Mouse (Mus musculus): ENCODE results near the gene Luc7l3.
"Not testable (repeated sequence)": the region's sequence is repeated elsewhere in the genome, so short reads cannot be mapped to it uniquely, and the experiment has no call there.

Luc7l3 gene

DNA sequence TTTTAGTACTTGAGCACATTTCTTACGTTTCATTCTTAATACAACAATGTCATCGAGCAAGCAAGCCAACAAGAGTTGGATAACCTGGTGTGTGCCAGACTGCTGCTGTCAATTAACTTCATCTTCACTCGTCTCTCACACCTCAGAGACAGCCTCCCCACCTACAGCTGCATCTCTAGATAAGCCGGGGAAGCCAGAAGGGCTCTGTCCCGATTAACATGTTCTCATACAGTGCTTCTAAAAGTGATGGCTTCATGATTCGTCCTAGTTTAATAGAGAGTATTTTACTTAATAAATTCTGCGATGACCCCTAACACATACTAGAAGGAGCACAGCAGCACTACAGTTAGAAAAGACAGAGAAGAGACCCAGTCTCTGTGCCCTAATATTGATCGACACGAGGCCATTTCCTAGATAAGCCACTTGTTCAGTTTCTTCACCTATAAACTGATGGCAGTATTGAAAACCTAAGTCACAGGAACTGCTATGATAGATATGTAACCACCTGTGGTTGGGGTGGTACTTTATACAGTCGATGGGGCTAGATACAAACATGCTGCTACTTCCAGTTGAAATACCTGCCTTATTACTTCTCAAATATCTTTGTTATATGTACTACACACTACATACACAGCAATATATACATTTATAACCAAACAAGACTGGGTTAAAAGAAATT lies 31.6 kb downstream of the Luc7l3 start:
- DNase-seq (ENCODE audit: low spot score): no peak

DNA sequence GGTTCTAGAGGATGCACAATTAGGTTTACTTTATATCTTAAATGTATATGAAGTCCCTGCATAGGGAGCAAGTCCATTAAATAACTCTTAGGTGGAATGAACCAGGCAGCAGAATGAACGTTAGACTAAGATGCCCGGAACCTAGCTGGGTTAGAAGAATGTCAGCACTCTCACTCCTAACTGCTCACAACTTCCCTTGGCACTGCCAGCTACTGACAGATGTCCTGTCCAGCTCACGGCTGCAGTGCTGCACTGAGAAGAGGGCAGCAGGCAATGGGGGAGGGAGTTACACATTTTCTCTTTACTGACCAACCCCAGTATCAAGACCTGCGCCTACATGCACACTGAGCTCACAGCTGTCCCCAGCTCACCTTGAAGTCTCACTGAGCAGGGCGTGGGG lies 34.7 kb downstream of the Luc7l3 start:
- no peak for DNase-seq (ENCODE audit: low spot score)

DNA sequence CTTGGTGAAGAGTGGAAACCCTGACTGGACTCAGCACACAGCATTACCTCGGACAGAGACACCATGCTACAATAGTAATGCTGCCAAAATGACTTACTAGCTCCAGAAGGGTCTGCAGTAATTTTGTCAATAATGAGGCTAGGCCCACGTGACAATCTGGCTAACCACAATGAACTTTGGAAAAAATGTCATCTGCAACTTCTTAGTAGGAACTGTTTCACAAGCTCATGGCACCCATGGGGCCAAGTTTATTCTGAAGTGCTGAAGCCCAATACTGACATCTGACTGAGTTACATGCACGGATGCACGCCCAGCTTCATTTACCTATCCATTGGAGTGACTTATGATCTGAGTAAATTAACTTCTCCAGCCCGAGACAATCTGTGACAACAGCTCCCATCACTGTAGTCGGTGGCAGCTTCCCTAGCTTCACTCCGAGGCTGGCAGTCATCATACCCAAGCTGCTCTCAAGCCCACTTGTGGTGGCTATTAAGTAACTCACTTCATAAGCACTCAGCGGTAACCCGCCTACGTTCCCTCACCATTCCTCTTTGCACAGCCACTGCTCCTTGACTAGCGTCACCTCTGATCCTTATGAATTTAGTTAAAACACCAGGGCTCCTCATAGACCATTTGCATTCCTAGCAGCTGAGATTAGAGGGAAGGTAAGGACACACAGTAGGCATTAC lies 35.8 kb downstream of the Luc7l3 start:
- DNase-seq (ENCODE audit: low spot score): no peak

DNA sequence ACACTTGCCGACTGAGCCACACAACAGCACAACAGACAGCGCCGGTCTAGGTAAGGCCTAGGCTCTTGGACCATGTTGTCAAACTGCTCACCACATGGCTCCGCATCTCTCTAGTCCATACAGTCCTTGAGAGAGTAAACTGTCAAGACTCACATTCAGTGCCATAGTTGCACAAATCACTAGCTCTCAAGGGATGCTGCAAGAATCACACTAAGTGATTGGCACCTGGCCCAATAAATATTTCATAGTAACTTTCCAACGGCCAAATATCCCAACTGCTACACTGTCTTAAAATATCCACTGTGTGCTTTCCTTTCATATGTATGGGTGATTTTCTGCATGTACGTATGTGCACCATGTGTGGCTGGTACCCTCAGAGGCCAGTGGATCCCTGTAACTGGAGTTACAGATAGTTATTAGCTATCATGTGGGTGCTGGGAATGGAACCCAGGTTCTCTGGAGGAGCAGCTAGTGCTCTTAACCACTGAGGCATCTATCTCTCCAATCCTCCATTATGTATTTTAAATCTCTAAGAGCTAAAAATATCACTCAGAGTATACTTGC lies 38.2 kb downstream of the Luc7l3 start:
- no peak for DNase-seq (ENCODE audit: low spot score)

DNA sequence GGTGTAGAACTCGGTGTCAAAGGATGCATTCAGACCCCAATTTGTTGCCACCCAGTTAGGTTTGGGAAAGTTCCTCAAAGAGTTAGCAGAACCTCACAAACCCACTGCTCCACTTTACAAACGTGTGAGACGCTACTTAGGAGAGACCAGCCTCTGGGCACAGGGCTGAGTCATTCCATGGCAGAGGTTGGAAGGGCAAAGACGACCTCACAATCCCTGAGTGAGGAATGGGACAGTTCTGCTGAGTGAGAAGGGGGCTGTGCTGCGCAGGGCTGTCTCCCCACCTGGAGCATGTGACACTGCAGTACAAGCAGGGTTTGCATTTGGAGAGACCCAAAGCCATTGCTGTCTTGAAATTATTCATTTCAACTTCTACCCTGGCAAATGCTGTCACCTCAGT lies 39.5 kb downstream of the Luc7l3 start:
- no peak for DNase-seq (ENCODE audit: low spot score)

DNA sequence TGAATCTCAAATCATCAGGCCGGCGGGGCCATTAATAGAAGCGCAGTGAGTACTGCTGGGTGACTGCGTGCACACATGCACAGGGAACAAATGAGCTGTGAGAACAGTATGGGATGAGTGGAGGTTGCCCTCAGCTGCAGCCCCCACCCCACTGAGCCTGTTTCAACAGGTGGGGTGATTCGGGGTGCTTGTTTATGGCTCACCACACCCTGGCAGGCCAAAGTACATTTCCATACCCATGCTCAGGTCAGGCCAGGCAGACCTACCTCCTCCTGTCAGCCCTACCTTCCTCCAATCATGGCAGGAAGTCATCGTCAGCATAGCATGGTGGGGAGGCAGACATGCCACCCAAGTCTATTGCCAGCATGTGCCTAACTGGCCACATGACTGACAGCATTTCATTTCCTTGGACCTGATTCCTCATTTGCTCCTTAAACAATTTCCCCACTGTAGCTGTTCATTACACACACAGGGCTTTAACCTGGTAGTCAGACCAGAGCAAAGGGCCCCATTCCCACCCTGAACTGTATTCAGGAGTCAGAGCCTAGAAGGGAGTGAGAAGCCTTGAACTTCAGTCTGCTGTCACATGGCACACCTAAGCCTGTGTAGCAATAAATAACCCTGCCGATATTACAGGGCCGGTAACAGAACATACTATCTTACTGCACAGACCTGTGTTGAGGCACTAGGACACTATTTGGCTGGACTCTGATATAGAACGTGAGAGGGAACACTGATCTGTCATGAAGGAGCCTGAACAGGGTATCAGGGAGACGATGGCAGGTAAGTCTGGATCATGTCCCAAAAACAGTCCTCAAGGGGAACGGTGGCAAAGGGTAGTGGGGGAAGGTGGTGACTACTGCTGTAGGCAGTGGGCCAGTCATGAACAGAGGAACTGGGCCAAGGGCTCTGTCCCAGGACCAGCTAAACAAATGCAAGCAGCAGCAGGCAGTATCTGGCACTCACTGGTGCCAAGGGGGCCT lies 40.3 kb downstream of the Luc7l3 start, which contains the start of gene Gm21885:
TSS of gene Gm21885 (plus strand) at position 675 of the 983 bp plus-strand sequence.
- DNase-seq (ENCODE audit: low spot score): no peak

DNA sequence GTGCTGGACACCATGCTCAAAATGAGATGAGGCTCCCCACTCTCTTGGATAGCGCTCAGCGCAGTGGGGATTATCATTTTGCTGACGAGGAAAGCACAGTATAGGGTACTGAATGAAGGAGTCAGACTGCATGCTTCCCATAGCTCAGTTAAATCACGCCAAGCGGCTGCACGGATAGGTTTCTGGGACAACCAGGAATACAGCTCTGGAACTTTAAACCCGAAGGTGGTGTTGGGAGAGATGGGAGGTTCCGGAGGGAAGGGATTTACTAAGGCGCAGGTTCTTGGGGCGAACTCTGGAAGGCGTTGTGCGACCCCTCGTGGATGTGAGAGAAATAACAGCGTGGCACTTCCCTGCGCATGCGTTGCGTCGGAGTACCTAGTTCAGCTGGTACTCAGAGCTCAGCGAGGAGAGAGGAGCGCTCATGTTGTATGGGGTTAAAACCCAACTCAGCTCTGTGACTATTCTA lies 44.9 kb downstream of the Luc7l3 start:
- DNase-seq (ENCODE audit: low spot score): peak; percentile 83

DNA sequence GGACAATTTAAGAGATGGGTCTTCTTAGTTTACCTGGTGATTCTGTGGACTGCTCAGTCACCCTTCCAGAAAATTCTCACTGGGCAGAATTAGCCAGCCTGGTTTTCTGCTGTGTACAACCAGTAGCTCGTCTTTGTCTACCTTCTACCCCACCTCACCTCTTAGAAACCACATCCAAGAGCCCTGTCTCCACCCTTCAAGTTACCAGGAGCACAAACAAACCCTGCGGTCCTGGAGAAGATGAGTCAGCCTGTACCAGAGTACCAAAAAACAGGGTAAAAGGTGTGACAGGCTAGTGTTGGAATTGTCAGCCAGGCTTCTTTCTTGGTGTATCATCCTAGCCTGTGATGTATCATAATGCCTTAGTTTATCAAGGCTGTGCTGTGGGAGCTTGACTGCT lies 46.1 kb downstream of the Luc7l3 start:
- DNase-seq (ENCODE audit: low spot score): no peak

DNA sequence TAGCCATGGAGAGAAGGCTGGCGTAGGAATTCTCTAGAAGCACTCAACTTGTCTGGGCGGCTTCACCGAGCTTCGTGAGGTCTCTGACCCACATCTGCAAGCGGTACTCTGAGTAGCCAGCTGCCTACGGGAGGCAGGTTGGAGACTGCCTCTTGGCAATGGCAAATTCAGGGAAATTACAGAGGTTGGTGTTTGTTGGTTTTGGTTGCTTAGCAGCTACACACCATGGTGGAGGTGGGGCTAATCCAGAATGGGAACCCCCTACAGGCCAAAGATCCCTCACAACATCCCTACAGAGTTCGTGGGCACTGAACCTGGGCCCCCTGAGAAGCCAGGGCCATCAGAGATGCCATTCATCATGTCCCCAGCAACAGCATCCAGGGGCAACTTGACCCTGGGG lies 46.6 kb downstream of the Luc7l3 start:
- no peak for DNase-seq (ENCODE audit: low spot score)

DNA sequence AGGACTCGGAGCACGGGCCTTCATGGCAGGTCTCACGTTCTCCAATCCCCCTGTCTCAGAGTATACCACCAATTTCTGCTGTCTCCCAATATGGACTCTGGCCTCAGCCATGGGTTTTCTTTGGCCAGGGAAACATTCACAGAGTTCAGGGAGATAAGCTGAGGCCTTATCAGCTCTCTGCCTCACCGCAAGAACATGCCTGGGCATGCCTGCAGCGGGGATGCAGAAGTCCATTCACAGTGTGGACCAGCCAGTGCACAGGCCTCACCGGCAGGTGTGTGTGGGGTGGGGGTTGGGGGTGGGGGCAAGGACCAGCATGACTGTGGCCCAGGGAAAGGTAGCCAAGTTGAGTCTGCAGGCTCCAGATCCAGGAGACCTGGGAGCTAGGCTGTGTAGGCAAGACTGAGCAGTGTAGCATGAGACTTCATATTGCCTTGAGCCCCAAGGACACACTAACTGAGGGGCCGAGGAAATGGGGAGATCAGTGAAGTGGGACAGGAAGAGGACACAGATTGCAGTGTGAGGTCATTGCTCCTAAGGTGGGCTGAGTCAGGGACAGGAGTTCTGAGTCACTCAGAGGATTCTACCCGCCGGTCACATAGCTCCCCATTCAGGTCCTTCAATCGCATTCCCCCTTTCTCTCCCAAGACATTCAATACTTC lies 47.5 kb downstream of the Luc7l3 start:
- DNase-seq (ENCODE audit: low spot score): no peak

DNA sequence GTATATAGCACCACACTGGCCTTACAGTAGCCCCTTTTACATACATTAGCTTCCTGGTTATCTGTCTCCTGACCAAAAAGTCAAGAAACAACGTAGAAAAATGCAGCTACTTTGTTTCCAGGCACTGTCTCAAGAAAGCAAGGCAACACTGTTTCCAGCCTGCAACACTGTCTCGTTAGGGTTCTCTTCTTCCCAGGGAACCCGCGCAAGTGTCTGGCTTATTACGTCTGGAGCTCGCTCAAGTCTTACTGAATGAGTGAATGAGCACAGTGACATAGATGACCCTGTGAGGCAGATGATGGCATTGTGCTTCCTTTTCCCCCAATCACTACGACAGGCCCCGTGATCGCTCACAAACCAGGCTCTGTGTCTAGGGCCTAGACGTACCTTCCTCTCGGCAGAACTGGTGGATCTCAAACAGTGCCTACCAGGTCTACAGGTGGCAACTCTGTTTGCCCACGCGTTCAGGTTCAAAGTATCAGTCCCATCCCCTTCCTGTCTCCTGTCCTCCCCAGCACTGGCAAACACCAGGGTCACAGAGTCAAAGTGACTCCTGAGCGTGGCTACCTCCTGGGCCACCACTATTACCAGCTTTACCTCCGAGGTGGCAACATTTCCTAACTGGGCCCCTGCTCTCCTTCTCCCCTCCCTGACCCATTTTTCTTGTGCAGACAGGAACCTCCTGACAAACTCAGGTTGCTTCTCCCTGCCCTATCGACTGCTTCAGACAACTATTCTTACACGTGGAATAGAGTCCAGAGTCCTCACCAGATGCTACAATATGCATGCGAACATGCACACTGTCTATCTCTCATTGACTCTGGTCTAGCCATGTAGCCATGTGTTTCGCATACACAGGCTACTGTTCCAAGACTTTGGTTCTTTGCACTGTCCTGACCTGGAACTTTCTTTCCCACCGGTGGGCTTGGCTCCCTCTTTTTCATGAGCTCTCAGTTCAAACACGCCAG lies 48.5 kb downstream of the Luc7l3 start:
- no peak for DNase-seq (ENCODE audit: low spot score)

DNA sequence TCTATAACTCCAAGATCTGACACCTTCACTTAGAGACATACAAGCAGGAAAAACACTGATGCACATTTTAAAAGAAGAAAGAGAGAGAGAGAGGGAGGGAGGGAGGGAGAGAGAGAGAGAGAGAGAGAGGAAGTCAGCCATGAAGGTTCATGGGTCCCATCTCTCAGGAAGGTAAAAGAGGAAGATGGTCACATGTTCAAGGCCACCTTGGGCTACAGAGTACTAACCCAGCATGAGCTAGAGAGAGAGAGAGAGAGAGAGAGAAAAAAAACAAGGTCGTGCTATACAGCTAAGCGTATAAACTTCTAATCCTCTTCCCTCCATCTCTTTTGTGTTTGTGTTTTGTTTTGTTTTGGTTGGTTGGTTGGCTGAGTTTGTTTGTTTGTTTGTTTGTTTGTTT lies 50.8 kb downstream of the Luc7l3 start:
- DNase-seq (ENCODE audit: low spot score): no peak

DNA sequence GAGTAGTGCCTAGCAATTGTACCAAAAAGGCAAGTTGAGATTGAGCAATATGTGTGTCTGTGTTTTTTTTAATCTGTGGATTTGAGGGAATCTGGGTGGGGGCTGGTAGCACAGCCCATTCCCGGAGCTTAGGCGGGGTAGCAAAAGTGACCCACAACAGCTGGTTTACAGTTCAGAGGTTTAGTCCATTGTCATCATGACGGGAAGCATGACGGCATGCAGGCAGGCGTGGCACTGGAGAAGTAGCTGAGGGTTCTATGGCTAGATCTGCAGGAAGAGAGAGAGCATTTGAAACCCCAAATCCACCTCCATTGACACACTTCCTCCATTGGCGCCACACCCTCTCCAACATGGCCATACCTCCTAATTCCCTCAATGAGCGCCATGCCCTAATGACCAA lies 51.9 kb downstream of the Luc7l3 start:
- DNase-seq (ENCODE audit: low spot score): no peak

DNA sequence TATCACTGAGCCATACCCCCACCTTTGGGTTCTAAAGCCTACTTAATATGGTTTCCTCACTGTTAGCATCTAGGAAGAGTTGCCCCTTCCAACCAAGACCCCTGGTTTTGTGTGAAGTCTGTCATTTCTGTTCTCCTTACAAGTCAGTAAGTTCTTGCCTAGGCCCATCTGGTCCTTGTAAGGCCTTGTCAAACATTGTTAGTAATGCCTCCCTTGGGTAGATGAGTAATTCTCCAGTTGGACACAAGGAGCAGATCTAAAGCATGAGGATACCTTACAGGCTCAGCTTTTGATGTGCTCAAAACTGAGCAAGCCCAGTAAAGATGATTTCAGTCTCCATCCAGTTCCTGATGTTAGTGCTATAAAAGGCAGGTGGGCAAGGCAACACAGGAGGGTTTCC lies 53.0 kb downstream of the Luc7l3 start:
- no peak for DNase-seq (ENCODE audit: low spot score)

DNA sequence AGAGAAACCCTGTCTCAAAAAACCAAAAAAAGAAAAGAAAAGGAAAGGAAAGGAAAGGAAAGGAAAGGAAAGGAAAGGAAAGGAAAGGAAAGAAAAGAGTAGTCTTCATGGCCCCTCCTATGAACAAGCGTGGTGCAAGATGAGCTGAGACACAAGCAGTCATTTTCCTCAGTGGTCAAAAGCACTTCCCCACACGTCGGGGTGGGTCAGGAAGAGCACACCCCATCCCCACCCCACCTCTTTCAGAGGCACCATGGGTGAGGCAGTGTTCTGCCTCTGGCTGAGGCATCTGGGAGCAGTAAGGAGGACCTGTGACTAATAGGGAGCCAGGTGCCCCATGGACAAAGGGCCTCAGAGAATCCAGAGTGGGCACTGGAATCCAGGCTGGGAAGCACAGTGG lies 55.6 kb downstream of the Luc7l3 start:
- DNase-seq (ENCODE audit: low spot score): not testable (repeated sequence)

DNA sequence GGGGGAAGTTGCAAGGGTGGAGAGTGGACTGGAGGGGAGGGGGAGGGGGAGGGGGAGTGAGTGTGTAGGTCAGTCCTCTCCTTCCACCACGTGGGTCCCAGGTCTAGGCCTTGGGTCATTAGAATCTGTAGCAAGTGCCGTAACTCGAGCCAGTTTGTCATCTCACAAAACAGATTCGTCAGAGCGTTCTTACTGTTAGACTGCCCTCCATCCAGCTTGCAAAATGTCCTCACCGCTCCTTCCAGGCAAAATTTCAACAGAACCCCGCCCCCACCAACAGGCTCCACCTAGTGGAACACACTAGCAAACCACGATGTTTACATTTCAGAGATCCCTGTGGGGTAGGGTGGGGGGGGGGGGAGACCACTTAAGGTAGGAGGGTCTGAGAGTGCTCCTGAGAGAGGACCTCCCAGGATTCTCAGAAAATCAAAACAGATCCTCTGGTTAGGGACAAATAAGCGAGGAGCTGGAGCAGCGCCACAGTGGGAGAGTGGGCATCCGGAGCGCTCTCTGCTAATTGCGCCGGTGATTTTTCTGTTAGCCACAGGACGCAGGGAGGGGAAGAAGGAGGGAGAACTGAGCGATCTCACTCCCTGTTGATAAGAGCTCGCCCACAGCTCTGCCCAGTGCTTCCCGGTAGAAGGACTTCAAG lies 56.5 kb downstream of the Luc7l3 start:
- DNase-seq (ENCODE audit: low spot score): no peak

DNA sequence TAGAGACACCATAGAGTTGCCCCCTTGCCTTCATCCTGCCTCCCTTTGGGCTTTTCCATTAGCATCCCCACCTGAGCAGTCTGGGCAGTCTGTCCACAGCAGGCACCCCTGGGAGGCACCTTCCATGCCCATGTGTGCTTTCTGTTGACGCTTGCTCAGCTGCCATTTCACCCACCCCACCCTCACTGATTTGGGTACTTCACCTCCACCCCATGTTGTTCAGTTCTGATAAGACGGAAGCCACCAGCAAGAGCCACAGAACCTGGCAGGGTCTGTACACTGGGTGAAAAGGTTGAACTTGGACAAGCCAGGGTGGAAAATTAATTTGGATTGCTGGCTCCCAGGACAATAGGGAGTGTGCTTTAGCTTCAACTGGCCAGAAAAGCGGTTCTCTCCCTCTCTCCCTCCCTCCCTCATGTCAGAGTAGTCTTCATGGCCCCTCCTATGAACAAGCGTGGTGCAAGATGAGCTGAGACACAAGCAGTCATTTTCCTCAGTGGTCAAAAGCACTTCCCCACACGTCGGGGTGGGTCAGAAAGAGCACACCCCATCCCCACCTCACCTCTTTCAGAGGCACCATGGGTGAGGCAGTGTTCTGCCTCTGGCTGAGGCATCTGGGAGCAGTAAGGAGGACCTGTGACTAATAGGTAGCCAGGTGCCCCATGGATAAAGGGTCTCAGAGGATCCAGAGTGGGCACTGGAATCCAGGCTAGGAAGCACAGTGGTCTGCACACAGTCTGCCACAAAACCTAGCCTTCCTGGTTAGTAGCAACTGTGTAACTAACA lies 60.0 kb downstream of the Luc7l3 start:
- DNase-seq (ENCODE audit: low spot score): no peak

DNA sequence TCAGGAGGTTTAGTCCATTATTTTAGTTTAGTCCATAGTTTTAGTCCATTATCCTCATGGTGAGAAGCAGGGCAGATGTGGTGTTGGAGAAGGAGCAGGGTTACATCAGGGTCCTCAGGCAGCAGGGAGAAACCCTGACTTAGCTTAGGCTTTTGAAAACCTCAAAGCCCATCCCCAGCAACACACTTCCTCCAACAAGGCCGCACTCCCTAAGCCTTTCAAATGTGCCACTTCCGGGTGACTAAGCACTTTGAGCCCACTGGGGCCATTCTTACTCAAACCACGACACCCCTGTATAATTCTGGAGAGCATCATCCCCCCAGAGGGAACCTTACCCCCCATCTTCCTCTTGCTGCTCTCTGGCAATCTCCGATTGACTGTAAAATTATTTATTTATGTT lies 62.0 kb downstream of the Luc7l3 start:
- no peak for DNase-seq (ENCODE audit: low spot score)

DNA sequence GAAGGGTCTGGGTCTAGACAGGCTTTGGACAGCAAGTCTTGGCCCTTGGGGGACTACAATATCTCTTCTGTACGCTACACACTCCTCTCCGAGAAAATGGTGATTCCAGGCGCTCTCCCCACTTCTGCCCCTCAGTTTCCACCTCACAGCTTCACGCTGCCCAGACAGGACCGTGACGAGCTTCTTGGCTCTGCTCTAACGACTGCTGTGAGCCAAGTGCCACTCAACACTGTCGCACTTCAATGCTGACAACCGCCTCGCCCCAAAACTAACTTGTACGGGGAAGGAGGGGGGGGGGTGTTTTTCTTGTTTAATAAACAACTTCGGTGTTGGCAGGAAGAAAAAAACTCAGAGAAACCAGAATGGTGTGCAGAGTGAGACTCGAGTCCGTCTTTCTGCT lies 63.8 kb downstream of the Luc7l3 start:
- no peak for DNase-seq (ENCODE audit: low spot score)

All from layer of hippocampus, adult 9-10 months (tissue).